Mouse (Mus musculus) left cerebral cortex, postnatal 36 days (tissue): ENCODE data around the gene Zfp553. TPM values are rescaled to one million over a fixed set of nuclear protein-coding genes. Genes with fewer than 3 reads are reported as not detected.

ENCODE experiments used
- total RNA-seq, 2 experiments: library from RNA; stranded (reverse); gene quantifications; 2 replicates each; pipeline ENCODE4 v1.2.3; 2021

Gene Zfp553
- total RNA-seq, 2 experiments from 2014 or later, result 18.6 to 19.4 TPM

Other genes with a start within 250 kb of the Zfp553 start
- gene Mvp, start 218.4 kb upstream of the Zfp553 start, total RNA-seq, result 1 to 10 TPM; 6.8 to 8.6 TPM
- gene Pagr1b, start 216.6 kb upstream of the Zfp553 start, total RNA-seq, result under 1 TPM in 1 of 2 experiments, not detected in 1; 0.99 TPM
- 10 to 100 TPM; 25.4 to 28.8 TPM for gene Pagr1a, start 215.7 kb upstream of the Zfp553 start, total RNA-seq
- gene Gm42742, start 212.0 kb upstream of the Zfp553 start, total RNA-seq, result 10 to 100 TPM; 36.5 to 50.3 TPM
- gene Prrt2, start 211.8 kb upstream of the Zfp553 start, total RNA-seq, result 100 to 1,000 TPM; 213 to 222 TPM
- 100 to 1,000 TPM; 227 to 234 TPM for gene Maz, start 206.0 kb upstream of the Zfp553 start, total RNA-seq
- 1 to 10 TPM; 5.3 to 8.2 TPM for gene Kif22, start 190.6 kb upstream of the Zfp553 start, total RNA-seq
- gene Zg16, start 145.7 kb upstream of the Zfp553 start, total RNA-seq, result not detected
- 1 to 10 TPM; 1.1 to 1.3 TPM for gene AI467606, start 141.7 kb upstream of the Zfp553 start, total RNA-seq
- gene Qprt, start 110.8 kb upstream of the Zfp553 start, total RNA-seq, result under 1 TPM in 1 of 2 experiments, not detected in 1; 0.63 TPM
- under 1 TPM; 0.12 to 0.25 TPM for gene Spn, start 95.2 kb upstream of the Zfp553 start, total RNA-seq
- gene Cd2bp2, start 37.0 kb upstream of the Zfp553 start, total RNA-seq, result 10 to 100 TPM; 81.4 to 89.5 TPM
- gene Tbc1d10b, start 24.6 kb upstream of the Zfp553 start, total RNA-seq, result 100 to 1,000 TPM in 1 of 2 experiments, 10 to 100 TPM in 1; 90.8 to 101 TPM
- 1 to 10 TPM; 1.7 to 3.9 TPM for gene Mylpf, start 24.2 kb upstream of the Zfp553 start, total RNA-seq
- 1 to 10 TPM; 3.2 to 5.6 TPM for gene Sept1, start 69 bp downstream of the Zfp553 start, total RNA-seq
- 10 to 100 TPM; 61.0 to 61.4 TPM for gene Zfp771, start 11.2 kb downstream of the Zfp553 start, total RNA-seq
- gene Dctpp1, start 27.6 kb downstream of the Zfp553 start, total RNA-seq, result 10 to 100 TPM; 21.8 to 30.7 TPM
- gene Sephs2, start 41.0 kb downstream of the Zfp553 start, total RNA-seq, result 10 to 100 TPM; 38.4 to 43.1 TPM
- gene Itgal, start 63.2 kb downstream of the Zfp553 start, total RNA-seq, result under 1 TPM; 0.48 to 0.76 TPM
- gene Zfp768, start 112.5 kb downstream of the Zfp553 start, total RNA-seq, result 10 to 100 TPM; 14.4 to 15.0 TPM
- gene Zfp747, start 143.0 kb downstream of the Zfp553 start, total RNA-seq, result 1 to 10 TPM; 5.7 to 7.2 TPM
- gene 9130019O22Rik, start 154.1 kb downstream of the Zfp553 start, total RNA-seq, result 1 to 10 TPM; 3.3 to 3.9 TPM
- 1 to 10 TPM; 7.7 to 8.2 TPM for gene E430018J23Rik, start 160.6 kb downstream of the Zfp553 start, total RNA-seq
- gene Zfp764, start 173.8 kb downstream of the Zfp553 start, total RNA-seq, result 1 to 10 TPM; 5.4 to 5.6 TPM
- gene Zfp688, start 189.0 kb downstream of the Zfp553 start, total RNA-seq, result 10 to 100 TPM; 13.7 to 18.6 TPM
- gene Zfp689, start 216.1 kb downstream of the Zfp553 start, total RNA-seq, result 1 to 10 TPM; 5.8 to 7.9 TPM
- 10 to 100 TPM; 25.7 to 30.2 TPM for gene Prr14, start 226.6 kb downstream of the Zfp553 start, total RNA-seq
- gene Fbrs, start 246.1 kb downstream of the Zfp553 start, total RNA-seq, result 10 to 100 TPM; 48.7 to 61.4 TPM